Mouse (Mus musculus): Measurements from ENCODE around the gene Rpl32.

Gene Rpl32

GRCm38 (mm10) chr6:115814104-115814503, 5.6 kb upstream of the Rpl32 start:
- no peak for DNase-seq

GRCm38 (mm10) chr6:115811606-115812005, 3.1 kb upstream of the Rpl32 start:
- no peak for DNase-seq

- DNase-seq: peak; percentile 43
Observed at GRCm38 (mm10) chr6:115808196-115808487, 405 bp downstream of the Rpl32 start.

- no peak for DNase-seq
Observed at GRCm38 (mm10) chr6:115807464-115808195, 917 bp downstream of the Rpl32 start.

GRCm38 (mm10) chr6:115804432-115805192, 3.9 kb downstream of the Rpl32 start:
- no peak for DNase-seq

GRCm38 (mm10) chr6:115803541-115804382, 4.8 kb downstream of the Rpl32 start:
- DNase-seq: peak; percentile 74

- DNase-seq: no peak
Observed at GRCm38 (mm10) chr6:115801811-115802210, 6.7 kb downstream of the Rpl32 start.

GRCm38 (mm10) chr6:115792691-115793215, 15.8 kb downstream of the Rpl32 start:
- DNase-seq: peak; percentile 82

- DNase-seq: peak; percentile 84
Observed at GRCm38 (mm10) chr6:115791842-115792686, 16.5 kb downstream of the Rpl32 start.

- DNase-seq: peak; percentile 51
Observed at GRCm38 (mm10) chr6:115791016-115791415, 17.5 kb downstream of the Rpl32 start.

- DNase-seq: no peak
Observed at GRCm38 (mm10) chr6:115782781-115783180, 25.8 kb downstream of the Rpl32 start.

GRCm38 (mm10) chr6:115776363-115776762, 32.2 kb downstream of the Rpl32 start:
- no peak for DNase-seq

GRCm38 (mm10) chr6:115775838-115776237, 32.7 kb downstream of the Rpl32 start:
- peak; percentile 83 for DNase-seq

GRCm38 (mm10) chr6:115774501-115774921, 34.0 kb downstream of the Rpl32 start, which contains the start of gene Cand2:
TSS of gene Cand2 (plus strand) at chr6:115774538.
- peak; percentile 58 for DNase-seq

- no peak for DNase-seq
Observed at GRCm38 (mm10) chr6:115773966-115774413, 34.6 kb downstream of the Rpl32 start.

GRCm38 (mm10) chr6:115772604-115773003, 35.9 kb downstream of the Rpl32 start:
- DNase-seq: no peak

GRCm38 (mm10) chr6:115772201-115772600, 36.3 kb downstream of the Rpl32 start:
- DNase-seq: no peak

GRCm38 (mm10) chr6:115770852-115771251, 37.7 kb downstream of the Rpl32 start:
- DNase-seq: no peak

- no peak for DNase-seq
Observed at GRCm38 (mm10) chr6:115770059-115770670, 38.4 kb downstream of the Rpl32 start.

GRCm38 (mm10) chr6:115768207-115768606, 40.3 kb downstream of the Rpl32 start:
- no peak for DNase-seq

GRCm38 (mm10) chr6:115767357-115767756, 41.2 kb downstream of the Rpl32 start:
- DNase-seq: no peak

GRCm38 (mm10) chr6:115764179-115764578, 44.4 kb downstream of the Rpl32 start:
- DNase-seq: no peak
